Mouse (Mus musculus) testis, postnatal 10 days (tissue): ENCODE results near the gene Fzd7.

ENCODE experiments used
- DNase-seq: peaks from one replicate; pipeline ENCODE4 v3.0.0; 2021; ENCODE audit warnings: low spot score

Fzd7 gene

GRCm38 (mm10) chr1:59472368-59473180 lies 9.7 kb upstream of the Fzd7 start:
- no peak for DNase-seq

- no peak for DNase-seq
Measured at GRCm38 (mm10) chr1:59473181-59473555, 9.1 kb upstream of the Fzd7 start.

GRCm38 (mm10) chr1:59475618-59476017 lies 6.6 kb upstream of the Fzd7 start:
- DNase-seq, result no peak

GRCm38 (mm10) chr1:59478911-59479310 lies 3.3 kb upstream of the Fzd7 start:
- DNase-seq, result no peak

GRCm38 (mm10) chr1:59480821-59481455 lies 1.3 kb upstream of the Fzd7 start:
- DNase-seq, result no peak

GRCm38 (mm10) chr1:59481456-59482291 lies 550 bp upstream of the Fzd7 start:
- DNase-seq, result peak; percentile 94

GRCm38 (mm10) chr1:59482696-59483520 lies 684 bp downstream of the Fzd7 start:
- peak; percentile 68 for DNase-seq

GRCm38 (mm10) chr1:59483521-59484245 lies 1.5 kb downstream of the Fzd7 start:
- DNase-seq, result peak; percentile 84

- peak; percentile 45 for DNase-seq
Measured at GRCm38 (mm10) chr1:59484314-59484713, 2.1 kb downstream of the Fzd7 start.

GRCm38 (mm10) chr1:59484791-59485785 lies 2.9 kb downstream of the Fzd7 start:
- DNase-seq, result peak; percentile 57

GRCm38 (mm10) chr1:59485803-59486202 lies 3.6 kb downstream of the Fzd7 start:
- no peak for DNase-seq

GRCm38 (mm10) chr1:59487651-59488051 lies 5.4 kb downstream of the Fzd7 start:
- no peak for DNase-seq

GRCm38 (mm10) chr1:59488481-59488880 lies 6.3 kb downstream of the Fzd7 start:
- no peak for DNase-seq

- DNase-seq, result no peak
Measured at GRCm38 (mm10) chr1:59488991-59489390, 6.8 kb downstream of the Fzd7 start.

GRCm38 (mm10) chr1:59491517-59491916 lies 9.3 kb downstream of the Fzd7 start:
- DNase-seq, result no peak

GRCm38 (mm10) chr1:59492432-59492831 lies 10.2 kb downstream of the Fzd7 start:
- DNase-seq, result no peak

- DNase-seq, result no peak
Measured at GRCm38 (mm10) chr1:59495970-59496369, 13.7 kb downstream of the Fzd7 start.

GRCm38 (mm10) chr1:59497741-59498613 lies 15.8 kb downstream of the Fzd7 start:
- no peak for DNase-seq

- no peak for DNase-seq
Measured at GRCm38 (mm10) chr1:59499327-59499726, 17.1 kb downstream of the Fzd7 start.
